Mouse (Mus musculus) stomach, postnatal 0 days (tissue): ENCODE data around the gene Jak1.

Experiments used
- CTCF ChIP-seq: IDR thresholded peaks from 2 replicates; pipeline ENCODE4 v1.5.1; 2016; ENCODE audit warnings: antibody characterized with exemption, low read depth, mild to moderate bottlenecking, moderate library complexity
- EP300 ChIP-seq: optimal IDR thresholded peaks from 2 replicates; pipeline ENCODE3; 2016; ENCODE audit warnings: antibody characterized with exemption

GRCm38 (mm10) chr4:101236797-101237196 is 28.3 kb downstream of the Jak1 start:
- TF ChIP-seq CTCF = no peak
- TF ChIP-seq EP300 = no peak
